Mouse (Mus musculus) lung, embryonic 16.5 days (tissue): ENCODE results near the gene Gm20422. TPM values are rescaled to one million over a fixed set of nuclear protein-coding genes. Genes with fewer than 3 reads are reported as not detected.
"Not testable (repeated sequence)": the region's sequence is repeated elsewhere in the genome, so short reads cannot be mapped to it uniquely, and the experiment has no call there.

Experiments
- ATAC-seq: fragments of 200-750 bp; cut with Nextera tagmentation; 2 replicates; pipeline ENCODE4 v1.8.0; 2017; ENCODE audit warnings: low read depth, mild to moderate bottlenecking, moderate library complexity
- H3K27ac ChIP-seq: fragments of 300-500 bp; sonication (generic); 2 replicates; pipeline ENCODE4 v1.5.1; 2014; ENCODE audit warnings: mild to moderate bottlenecking, control low read depth, low read length
- H3K27me3 ChIP-seq: fragments of 300-500 bp; sonication (generic); 2 replicates; pipeline ENCODE4 v1.6.1; 2014; ENCODE audit warnings: low read depth, low read length, mixed read lengths; ENCODE audit not compliant: control insufficient read depth, insufficient read depth
- H3K36me3 ChIP-seq: fragments of 300-500 bp; sonication (generic); 2 replicates; pipeline ENCODE4 v1.6.1; 2014; ENCODE audit warnings: low read length; ENCODE audit not compliant: control insufficient read depth, insufficient read depth
- H3K4me1 ChIP-seq: fragments of 300-500 bp; sonication (generic); replicated peaks from 2 replicates; pipeline ENCODE4 v1.6.1; 2014; ENCODE audit warnings: low read length, mixed read lengths; ENCODE audit not compliant: control insufficient read depth, insufficient read depth
- H3K4me2 ChIP-seq: fragments of 300-500 bp; sonication (generic); 2 replicates; pipeline ENCODE4 v1.6.1; 2014; ENCODE audit warnings: low read depth, low read length, control low read depth
- H3K4me3 ChIP-seq: fragments of 300-500 bp; sonication (generic); 2 replicates; pipeline ENCODE4 v1.5.1; 2014; ENCODE audit warnings: mild to moderate bottlenecking, low read length, control low read depth
- H3K9ac ChIP-seq: fragments of 300-500 bp; sonication (generic); 2 replicates; pipeline ENCODE4 v1.6.1; 2014; ENCODE audit warnings: low read length, control low read depth
- H3K9me3 ChIP-seq: fragments of 300-500 bp; sonication (generic); 2 replicates; pipeline ENCODE4 v1.6.1; 2016; ENCODE audit warnings: low read length; ENCODE audit not compliant: control insufficient read depth
- WGBS: fragments of 180-500 bp; shearing (Covaris S2); extraction: QIAGEN DNeasy Blood & Tissue Kit; methylation state at CpG from one replicate; pipeline ENCODE4 v1.1.7; 2014; 5-methylcytosine and 5-hydroxymethylcytosine counted together
- polyA plus RNA-seq: library from polyadenylated mRNA; unstranded; fragments of >200 nt; fragmentation: Nextera tagmentation; extraction: Ambion mirVana; gene quantifications from 2 replicates; pipeline ENCODE4 v1.2.1, GENCODE M21; 2015

The Gm20422 gene
- polyA plus RNA-seq, 1 experiment from 2014 or later: 0.85 TPM

DNA sequence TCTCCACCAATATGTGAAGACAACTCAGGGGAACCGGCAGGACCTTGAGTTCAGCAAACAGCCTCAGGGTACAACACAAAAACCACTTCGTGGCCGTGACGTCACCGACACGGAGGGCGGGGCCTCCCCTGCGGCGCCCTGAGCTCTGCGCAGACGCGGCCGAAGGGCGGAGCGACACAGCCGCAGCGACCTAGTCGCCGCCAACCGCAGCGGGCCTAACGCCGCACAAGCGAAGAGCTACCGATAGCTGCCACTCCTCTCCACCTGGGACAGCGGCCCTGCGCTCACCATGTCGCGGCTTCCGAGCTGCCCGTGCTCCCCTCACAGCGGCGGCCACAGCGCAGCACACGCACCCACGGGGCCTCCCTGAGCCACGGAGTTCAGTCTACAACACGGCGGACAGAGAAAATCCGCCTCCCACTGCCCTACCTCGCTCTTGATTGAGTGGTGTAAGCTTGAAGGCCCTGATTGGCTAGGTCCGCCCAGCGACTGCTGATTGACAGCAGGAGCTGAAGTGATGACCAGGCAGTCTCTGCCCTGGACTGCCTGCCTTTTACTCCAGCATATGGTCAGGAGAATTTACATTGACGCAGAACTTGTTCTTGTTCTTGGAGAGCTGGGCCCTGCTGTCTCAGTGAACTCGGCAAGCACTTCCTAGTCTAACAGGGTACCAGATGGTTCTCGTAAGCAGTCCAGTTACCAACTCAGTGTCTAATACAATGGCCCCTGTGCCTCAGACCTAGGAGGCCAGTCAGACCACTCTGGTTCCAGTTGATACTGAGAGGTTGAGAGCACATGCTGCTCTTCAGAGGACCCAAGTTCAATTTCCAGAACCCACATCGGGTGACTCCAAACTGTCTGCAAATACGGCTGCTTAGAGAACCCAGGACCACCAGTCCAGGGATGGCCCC lies 24.9 kb downstream of the Gm20422 start, which contains the start of gene Zfp963:
TSS of gene Zfp963 (minus strand) at position 427 of the 911 bp plus-strand sequence.
- H3K9ac ChIP-seq: peak within 1 kb of the TSS; percentile 87
- no peaks in the 10 kb centered on the region for H3K27me3 ChIP-seq
- 0 out of 2 replicates have a peak, but pooled peaks cover 2% of the 10 kb centered on the region for H3K36me3 ChIP-seq
- no peaks in the 10 kb centered on the region for H3K9me3 ChIP-seq
- peak within 1 kb of the TSS; percentile 49 for H3K4me2 ChIP-seq
- peak within 1 kb of the TSS; percentile 98 for H3K27ac ChIP-seq
- ATAC-seq: peak; percentile 99
- peak within 1 kb of the TSS; percentile 60 for H3K4me3 ChIP-seq
- peaks cover 9% of the 10 kb centered on the region for H3K4me1 ChIP-seq
- WGBS: 2% methylated on average over 48 of the region's 48 CpGs

DNA sequence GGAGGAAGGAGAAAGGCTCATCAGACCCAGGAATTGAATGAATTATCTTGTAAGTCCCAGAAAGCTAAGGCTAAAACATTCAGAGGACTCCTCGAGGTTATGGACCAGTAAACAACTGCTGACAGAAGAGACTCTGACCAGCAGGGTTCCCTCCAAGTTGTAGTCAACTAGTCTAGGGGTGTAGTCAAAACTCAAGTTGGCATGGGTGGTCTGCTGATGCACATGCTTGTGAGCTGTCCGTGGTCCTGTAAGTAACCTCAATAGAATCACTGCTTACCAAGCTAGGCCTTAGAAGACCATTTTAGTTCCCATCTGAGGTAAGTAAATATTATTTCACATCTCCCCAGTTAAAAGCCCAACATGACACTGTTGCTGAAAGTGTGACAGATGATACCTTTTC lies 33.5 kb downstream of the Gm20422 start:
- peaks cover 14% of the 10 kb centered on the region for H3K36me3 ChIP-seq
- H3K4me3 ChIP-seq: no peak overlapping the region
- 65% methylated on average over 2 of the region's 2 CpGs for WGBS
- no peaks in the 10 kb centered on the region for H3K27me3 ChIP-seq
- H3K4me1 ChIP-seq: no peaks in the 10 kb centered on the region
- no peak overlapping the region for H3K4me2 ChIP-seq
- H3K9ac ChIP-seq: no peak overlapping the region
- no peaks in the 10 kb centered on the region for H3K9me3 ChIP-seq
- H3K27ac ChIP-seq: no peak overlapping the region
- no peak for ATAC-seq

GRCm38 (mm10) chr8:69740763-69741162 lies 33.9 kb downstream of the Gm20422 start:
- H3K4me1 ChIP-seq: no peaks in the 10 kb centered on the region
- WGBS: 82% methylated on average over 6 of the region's 6 CpGs
- peaks cover 14% of the 10 kb centered on the region for H3K36me3 ChIP-seq
- ATAC-seq: no peak
- H3K4me2 ChIP-seq: no peak overlapping the region
- H3K27ac ChIP-seq: no peak overlapping the region
- H3K9ac ChIP-seq: no peak overlapping the region
- no peaks in the 10 kb centered on the region for H3K27me3 ChIP-seq
- H3K9me3 ChIP-seq: no peaks in the 10 kb centered on the region
- H3K4me3 ChIP-seq: no peak overlapping the region

DNA sequence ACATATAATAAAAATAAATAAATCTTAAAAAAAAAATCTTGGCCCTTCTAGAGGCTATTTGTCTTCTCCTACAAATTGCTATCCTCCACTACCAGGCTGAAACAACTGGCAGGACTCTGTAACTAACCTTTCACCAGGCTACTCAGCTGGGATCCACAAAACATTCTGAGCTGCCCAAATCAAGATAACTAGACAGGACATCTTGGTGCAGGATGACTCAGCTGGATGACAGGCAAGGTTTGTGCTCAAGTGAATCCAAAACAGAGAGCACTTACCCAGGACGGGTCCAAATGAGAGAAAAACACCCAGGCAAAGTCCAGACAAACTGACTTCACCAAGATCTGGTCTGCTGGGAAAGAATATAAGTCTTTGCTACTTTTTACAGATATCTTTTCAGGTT lies 39.2 kb downstream of the Gm20422 start:
- Histone ChIP-seq H3K9ac (no peak overlapping the region), H3K4me1 (no peaks in the 10 kb centered on the region), H3K27me3 (no peaks in the 10 kb centered on the region), H3K36me3 (no peaks in the 10 kb centered on the region), H3K4me2 (no peak overlapping the region), H3K9me3 (no peaks in the 10 kb centered on the region), H3K4me3 (no peak overlapping the region), H3K27ac (no peak overlapping the region)
- ATAC-seq: no peak
- 67% methylated on average over 1 of the region's 1 CpGs for WGBS

DNA sequence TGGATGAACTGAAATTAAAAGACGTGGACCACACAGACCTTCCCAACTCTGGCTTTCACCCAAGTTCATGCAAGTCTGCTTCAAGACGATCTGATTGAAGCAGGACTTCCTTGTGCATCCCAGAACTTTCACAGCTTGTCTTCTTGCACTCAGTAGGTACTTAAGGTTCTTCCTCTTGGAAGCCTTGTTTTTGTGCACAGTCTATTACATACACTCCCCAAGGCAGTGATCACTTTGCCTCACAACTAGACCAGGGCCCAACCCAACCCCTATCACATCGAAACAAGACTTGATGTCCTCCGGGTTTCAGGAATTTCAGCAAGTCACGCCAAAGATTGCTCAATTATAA lies 57.5 kb downstream of the Gm20422 start:
- Histone ChIP-seq H3K4me1 (peaks cover 7% of the 10 kb centered on the region), H3K9ac (peak overlapping the region; percentile 17; the same call in 1 of the 2 replicates), H3K36me3 (no peaks in the 10 kb centered on the region), H3K4me2 (peak overlapping the region; percentile 50), H3K27ac (0 out of 2 replicates have a peak overlapping the region, but pooled peaks have one; percentile 0), H3K9me3 (no peaks in the 10 kb centered on the region), H3K4me3 (peak overlapping the region; percentile 36), H3K27me3 (no peaks in the 10 kb centered on the region)
- no peak; the same call in 1 of the 2 replicates for ATAC-seq
- WGBS: 38% methylated on average over 5 of the region's 5 CpGs

- WGBS: under 1% methylated on average over 44 of the region's 52 CpGs
- H3K9ac ChIP-seq: peak overlapping the region; percentile 99
- H3K27ac ChIP-seq: peak overlapping the region; percentile 100
- peak overlapping the region; percentile 86 for H3K4me3 ChIP-seq
- H3K36me3 ChIP-seq: no peaks in the 10 kb centered on the region
- H3K4me1 ChIP-seq: peaks cover 7% of the 10 kb centered on the region
- H3K4me2 ChIP-seq: peak overlapping the region; percentile 51
- H3K27me3 ChIP-seq: no peaks in the 10 kb centered on the region
- ATAC-seq: peak; percentile 99
- no peaks in the 10 kb centered on the region for H3K9me3 ChIP-seq
Observed at GRCm38 (mm10) chr8:69716403-69717231, 58.1 kb downstream of the Gm20422 start.

- H3K9ac ChIP-seq: peak overlapping the region; percentile 49; the same call in 1 of the 2 replicates
- H3K27ac ChIP-seq: no peak overlapping the region
- WGBS: 71% methylated on average over 6 of the region's 6 CpGs
- ATAC-seq: no peak
- H3K4me2 ChIP-seq: peak overlapping the region; percentile 49
- H3K4me1 ChIP-seq: peaks cover 7% of the 10 kb centered on the region
- H3K27me3 ChIP-seq: no peaks in the 10 kb centered on the region
- no peaks in the 10 kb centered on the region for H3K9me3 ChIP-seq
- peaks cover 2% of the 10 kb centered on the region; the same call in 1 of the 2 replicates for H3K36me3 ChIP-seq
- H3K4me3 ChIP-seq: peak overlapping the region; percentile 22; the same call in 1 of the 2 replicates
Observed at GRCm38 (mm10) chr8:69715366-69715765, 59.3 kb downstream of the Gm20422 start.

- Histone ChIP-seq H3K9me3 (no peaks in the 10 kb centered on the region), H3K36me3 (peaks cover 17% of the 10 kb centered on the region), H3K27ac (no peak overlapping the region), H3K4me2 (no peak overlapping the region), H3K27me3 (no peaks in the 10 kb centered on the region), H3K4me1 (peaks cover 7% of the 10 kb centered on the region), H3K4me3 (no peak overlapping the region), H3K9ac (no peak overlapping the region)
- ATAC-seq: no peak
- WGBS: 88% methylated on average over 8 of the region's 8 CpGs
Observed at GRCm38 (mm10) chr8:69713516-69713915, 61.2 kb downstream of the Gm20422 start.

DNA sequence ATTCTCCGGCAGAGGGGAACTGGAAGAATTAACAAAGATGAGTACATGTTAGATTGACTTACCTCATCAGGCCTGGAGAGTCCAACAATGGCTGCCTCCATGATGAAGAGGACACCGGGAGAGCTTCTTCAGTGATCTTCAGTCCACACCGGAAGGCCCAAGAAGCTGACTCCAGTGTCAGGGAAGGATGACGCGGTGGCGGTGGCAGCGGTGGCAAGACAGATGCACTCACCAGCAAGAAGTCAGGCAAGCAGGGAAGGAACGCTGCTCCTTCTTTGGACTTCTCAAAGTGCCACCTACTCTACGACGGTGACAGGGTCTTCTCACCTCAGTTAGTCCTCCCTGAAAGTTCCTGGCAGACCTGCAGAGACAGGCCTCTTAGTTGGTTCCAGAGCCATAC lies 64.1 kb downstream of the Gm20422 start, which contains the start of gene Zfp869:
TSS of gene Zfp869 (minus strand) at position 101 of the 400 bp plus-strand sequence.
- peaks cover 45% of the 10 kb centered on the region for H3K36me3 ChIP-seq
- WGBS: 96% methylated on average over 10 of the region's 10 CpGs
- not testable (repeated sequence) for H3K9me3 ChIP-seq, H3K4me2 ChIP-seq, H3K4me3 ChIP-seq, H3K27me3 ChIP-seq, H3K27ac ChIP-seq, ATAC-seq, H3K9ac ChIP-seq, H3K4me1 ChIP-seq
